Mouse (Mus musculus) liver, embryonic 14.5 days (tissue): ENCODE measurements around the gene Acvr2b.

Source experiments
- CTCF ChIP-seq: IDR thresholded peaks from 2 replicates; pipeline ENCODE4 v1.5.1; 2016; ENCODE audit warnings: antibody characterized with exemption, low read depth, control low read depth
- EP300 ChIP-seq: IDR thresholded peaks from 2 replicates; pipeline ENCODE4 v1.6.1; 2016; ENCODE audit warnings: antibody characterized with exemption, low read depth

- TF ChIP-seq CTCF (no peak), EP300 (no peak)
Measured at GRCm38 (mm10) chr9:119438065-119438464, 36.1 kb downstream of the Acvr2b start.
